Mouse (Mus musculus) MN1 (cell line): ENCODE results near the gene Dap.

Experiments used
- DNase-seq: peaks from one replicate; pipeline ENCODE4 v3.0.0-alpha.2; 2016; ENCODE audit warnings: low spot score

Dap gene

GRCm38 (mm10) chr15:31224135-31224761, at the start of gene Dap:
Dap (plus strand) TSS chr15:31224314.
- no peak for DNase-seq

- no peak for DNase-seq
Measured at GRCm38 (mm10) chr15:31176566-31176965, 47.5 kb upstream of the Dap start.

DNA sequence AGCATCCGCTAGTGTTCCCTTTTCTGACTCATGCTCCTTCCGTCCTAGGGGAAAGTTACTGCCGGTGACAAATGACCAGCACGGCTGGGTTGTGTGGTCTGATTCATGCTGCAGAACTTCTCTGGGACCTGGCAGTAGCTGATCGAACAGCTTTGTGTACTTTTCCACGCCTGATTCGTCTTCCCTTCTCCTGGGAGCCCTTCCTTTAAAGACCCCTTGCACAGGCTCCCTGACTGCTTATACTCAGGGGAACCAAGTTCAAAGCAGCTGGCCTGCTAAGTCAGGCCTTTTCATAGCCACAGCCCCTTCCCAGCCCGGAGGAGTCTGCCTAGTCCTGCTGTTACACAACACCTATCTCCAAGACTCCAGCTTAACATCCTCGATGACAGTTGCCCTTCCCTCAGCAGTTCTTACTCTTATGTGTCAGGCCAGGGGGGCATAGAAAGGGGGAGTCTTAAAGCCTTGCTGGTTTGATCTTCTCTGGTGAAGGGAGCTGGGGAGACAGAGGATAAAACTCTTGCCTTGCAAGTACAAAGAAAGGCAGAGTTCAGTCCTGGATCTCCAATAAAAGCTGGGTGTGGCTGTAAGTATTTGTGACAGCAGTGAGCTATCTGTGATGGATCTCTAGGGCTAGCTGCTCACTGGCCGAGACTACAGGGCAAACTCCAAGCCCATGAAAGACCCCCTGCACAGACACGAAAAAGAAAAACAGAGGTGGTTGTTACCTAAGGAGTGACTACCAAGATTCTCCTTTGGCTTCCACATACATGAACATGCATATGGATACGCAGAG, 39.3 kb upstream of the Dap start:
- no peak for DNase-seq

DNA sequence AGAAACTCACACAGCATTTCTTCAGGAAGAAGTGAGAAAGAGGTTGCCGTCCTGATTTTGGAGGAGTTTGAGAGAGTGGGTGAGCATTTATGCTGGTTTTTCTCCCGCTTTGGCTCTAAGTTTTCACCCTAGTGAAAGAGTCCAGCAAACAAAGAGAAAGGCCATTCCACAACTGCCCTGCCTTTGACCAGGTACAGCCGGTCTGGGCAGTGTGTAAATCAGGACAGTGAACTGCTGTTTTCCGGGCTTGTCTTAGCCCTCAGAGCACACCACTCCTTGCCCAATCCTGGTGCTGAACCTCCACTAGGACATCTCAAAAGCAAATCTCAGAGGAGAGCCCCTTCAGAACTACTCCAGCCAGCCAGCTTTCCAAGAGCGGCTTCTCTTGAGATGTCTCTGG, 38.6 kb upstream of the Dap start:
- no peak for DNase-seq

- no peak for DNase-seq
Measured at GRCm38 (mm10) chr15:31186371-31186901, 37.7 kb upstream of the Dap start.

- no peak for DNase-seq
Measured at GRCm38 (mm10) chr15:31192563-31192962, 31.6 kb upstream of the Dap start.

DNA sequence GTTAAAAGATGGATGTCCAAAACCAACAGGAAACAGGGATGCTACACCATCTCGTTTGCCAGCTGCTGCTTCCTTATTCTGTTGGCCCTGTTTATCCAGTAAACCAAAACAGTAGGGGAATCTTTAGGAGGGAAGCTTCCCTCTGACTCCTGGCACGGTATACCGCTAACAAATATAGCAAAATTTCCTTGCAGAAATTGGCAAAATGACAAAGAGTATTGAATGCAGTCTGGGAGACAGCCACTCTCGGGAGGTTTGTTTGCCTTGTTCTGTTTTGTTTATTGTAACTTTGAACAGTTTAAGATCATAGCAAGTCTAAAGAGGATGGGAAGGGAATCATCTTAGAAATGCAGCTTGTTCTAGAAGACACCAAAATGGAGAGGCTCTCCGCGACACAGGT, 28.3 kb upstream of the Dap start:
- DNase-seq = no peak

GRCm38 (mm10) chr15:31207346-31208093, 16.6 kb upstream of the Dap start:
- DNase-seq = no peak

- no peak for DNase-seq
Measured at GRCm38 (mm10) chr15:31211910-31212309, 12.2 kb upstream of the Dap start.

DNA sequence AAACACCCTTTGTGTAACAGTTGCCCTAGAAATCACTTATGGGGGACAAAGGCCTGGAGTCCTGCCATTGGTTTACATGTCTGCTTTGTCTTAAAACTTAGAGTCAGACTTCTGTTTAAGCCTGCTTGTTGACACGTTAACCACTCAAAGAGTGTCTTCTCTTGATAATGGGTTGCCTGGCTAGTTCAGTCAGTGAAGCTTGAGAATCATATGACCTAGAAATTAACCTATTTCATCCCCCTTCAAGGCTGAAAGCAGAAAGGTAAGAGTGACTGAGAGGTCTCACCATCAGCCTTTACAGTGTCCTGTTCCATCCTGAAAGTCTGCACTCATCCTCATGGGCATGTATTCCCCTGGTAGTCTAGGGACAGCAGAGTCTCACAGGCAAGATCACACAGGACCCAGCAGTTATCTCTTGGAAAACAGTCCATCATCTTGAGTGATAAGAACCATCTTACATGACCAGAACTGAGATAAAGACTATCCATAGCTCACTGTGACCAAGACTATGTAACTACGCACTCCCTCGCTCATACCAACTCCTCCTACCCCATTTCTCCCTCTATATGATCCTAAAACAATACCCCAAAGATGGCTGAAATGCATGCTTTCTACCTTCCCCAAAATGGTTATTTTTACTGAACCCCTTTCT, 10.4 kb upstream of the Dap start:
- no peak for DNase-seq

- DNase-seq = no peak
Measured at GRCm38 (mm10) chr15:31222216-31222615, 1.9 kb upstream of the Dap start.

DNA sequence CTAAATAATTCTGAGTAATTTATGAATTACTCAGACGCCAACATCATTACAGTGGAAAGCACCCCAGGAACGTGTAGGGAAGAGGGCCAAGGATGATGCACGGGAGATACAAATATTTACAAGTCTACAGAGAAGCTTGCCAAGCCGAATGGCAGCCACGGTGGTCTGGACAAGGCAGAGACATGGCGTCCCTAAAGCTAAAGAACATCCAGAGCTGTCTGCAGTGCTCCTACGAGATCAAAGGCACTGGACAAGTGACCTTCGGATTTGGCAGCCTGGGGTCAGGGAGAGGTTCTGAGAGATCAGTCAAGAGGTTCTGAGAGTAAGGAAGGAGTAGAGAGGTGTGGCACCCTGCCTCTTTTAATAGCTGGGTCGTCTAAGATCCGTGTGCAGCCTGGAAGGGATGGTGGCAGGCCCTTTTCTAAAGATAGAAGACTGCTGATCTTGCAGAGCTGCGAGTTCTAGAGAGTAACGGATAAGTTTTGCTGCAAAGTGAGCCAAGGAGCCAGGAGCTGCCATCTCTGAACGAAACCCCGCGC, 449 bp upstream of the Dap start:
- DNase-seq = no peak

DNA sequence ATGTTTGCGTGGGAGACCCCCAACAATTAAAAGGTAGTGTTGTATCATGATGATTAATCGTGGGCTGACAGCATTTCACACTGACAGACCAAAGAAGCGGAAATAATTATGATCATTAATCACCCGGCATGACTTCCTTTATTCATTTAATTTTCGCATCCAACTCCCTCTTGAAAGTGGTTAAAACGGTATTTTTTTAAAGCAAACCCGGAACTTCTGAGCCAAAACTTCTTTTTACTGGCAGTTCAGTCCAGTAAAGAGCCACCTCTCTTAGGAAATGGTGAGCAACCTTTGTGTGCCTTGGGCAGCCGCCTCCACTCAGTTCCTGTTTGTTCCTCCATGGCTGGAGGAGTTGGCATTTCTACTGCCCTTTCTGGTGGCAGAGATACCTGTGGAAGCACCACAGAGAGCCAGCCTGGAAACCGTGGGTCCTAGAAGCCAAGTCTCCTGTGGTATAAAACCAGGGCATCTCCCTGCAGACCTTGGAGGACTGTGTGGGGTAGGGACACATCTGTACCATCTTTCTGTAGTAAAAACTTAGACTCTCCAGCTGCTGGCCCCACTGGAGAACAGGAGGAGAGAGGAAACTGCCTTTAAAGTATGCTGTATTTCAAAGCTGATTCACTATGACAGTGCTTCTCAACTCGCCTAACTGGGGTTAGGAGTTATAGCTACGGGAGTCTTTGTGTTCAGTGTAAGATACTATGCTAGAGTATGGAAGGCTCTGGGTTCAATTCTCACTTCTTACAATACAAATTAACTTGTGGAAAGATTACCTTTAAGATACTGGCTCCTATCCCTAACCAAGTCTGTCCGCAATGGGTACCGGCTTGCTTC, 910 bp downstream of the Dap start:
- DNase-seq = no peak

- DNase-seq = no peak
Measured at GRCm38 (mm10) chr15:31225643-31226325, 1.7 kb downstream of the Dap start.

GRCm38 (mm10) chr15:31226464-31226863, 2.4 kb downstream of the Dap start:
- no peak for DNase-seq

DNA sequence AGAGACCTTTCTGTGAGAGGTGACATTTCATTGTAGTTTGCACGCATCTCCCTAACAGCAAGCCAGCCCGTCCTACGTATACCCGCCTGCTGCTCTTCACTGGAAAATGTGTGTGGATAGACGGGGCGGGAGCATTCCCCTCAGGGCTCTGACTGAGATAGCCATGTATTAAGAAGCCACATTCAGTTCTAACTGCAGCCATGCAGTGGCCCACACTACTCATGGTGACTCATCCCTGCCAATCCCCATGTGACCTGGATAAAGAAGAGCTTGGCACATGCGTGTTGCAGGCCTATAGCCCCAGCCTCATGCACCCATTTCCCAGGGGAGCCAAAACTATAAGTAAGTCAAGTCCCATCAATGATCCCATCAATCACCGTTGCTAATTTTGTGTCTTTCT, 3.7 kb downstream of the Dap start:
- no peak for DNase-seq

- no peak for DNase-seq
Measured at GRCm38 (mm10) chr15:31233006-31233405, 8.9 kb downstream of the Dap start.

DNA sequence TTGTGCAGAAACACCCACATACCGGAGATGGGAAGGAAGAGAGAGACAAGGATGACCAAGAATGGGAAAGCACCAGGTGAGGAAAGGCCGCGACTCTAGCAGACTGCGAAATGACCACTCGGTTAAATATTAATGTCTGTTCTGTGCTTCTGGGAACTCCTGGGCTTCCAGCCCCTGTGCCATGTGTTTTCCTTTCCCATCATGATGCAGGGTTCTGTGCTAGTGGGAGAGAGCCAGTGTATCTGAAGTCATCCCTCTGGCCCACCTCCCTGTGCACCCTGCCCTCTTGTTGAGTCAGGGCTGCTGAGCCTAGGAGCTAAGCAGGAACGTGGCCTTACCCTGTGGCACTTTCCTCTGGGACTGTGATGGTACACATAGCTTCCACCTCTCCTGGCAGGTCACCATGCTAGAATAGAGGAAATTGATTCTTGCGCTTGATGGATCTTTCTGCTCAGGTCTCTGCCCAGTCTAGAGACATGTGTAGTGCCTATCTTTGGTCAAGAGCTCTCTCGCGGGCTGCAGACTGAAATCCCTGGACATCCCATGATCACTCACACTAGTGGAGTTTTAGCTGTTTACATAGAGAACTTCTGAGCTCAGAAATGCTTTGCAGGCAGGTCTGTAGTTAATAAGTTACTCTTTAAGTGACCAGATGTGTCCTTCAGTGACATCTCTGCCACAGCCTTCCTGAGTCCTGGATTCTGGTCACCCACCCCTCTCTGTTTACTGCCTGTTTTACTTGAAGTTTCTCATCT, 11.9 kb downstream of the Dap start:
- DNase-seq = no peak

- no peak for DNase-seq
Measured at GRCm38 (mm10) chr15:31236549-31236907, 12.4 kb downstream of the Dap start.

DNA sequence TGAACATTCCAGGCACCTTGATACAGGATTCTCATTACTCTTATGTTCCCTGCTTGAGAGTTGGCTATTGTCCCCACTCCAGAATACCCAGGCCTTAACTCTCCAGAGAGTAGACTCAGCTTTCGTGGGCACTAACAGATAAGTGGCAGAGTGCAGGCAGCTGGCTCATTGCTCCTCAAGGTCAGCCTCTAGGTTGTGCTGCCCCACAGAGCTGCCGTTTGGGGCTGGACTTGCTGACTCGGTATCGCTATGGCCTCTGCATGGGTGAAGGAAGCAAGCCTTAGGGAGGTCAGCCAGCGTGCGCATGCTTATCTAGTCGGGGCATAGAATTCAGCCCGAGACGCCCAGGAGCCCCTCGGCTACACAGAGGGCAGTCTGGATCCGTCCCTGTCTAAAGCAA, 13.3 kb downstream of the Dap start:
- DNase-seq = no peak
